Mouse (Mus musculus): ENCODE results near the gene Trmt1. TPM values are rescaled to one million over a fixed set of nuclear protein-coding genes. Genes with fewer than 3 reads are reported as not detected.
"Not testable (repeated sequence)": the region's sequence is repeated elsewhere in the genome, so short reads cannot be mapped to it uniquely, and the experiment has no call there.

Gene Trmt1
- polyA plus RNA-seq, 1 experiment from 2014 or later: 53.5 TPM

- peak overlapping the region; percentile 79 for H3K4me3 ChIP-seq
- no peak for ATAC-seq
- H3K27me3 ChIP-seq: no peaks in the 10 kb centered on the region
- no peaks in the 10 kb centered on the region for H3K36me3 ChIP-seq (ENCODE audit: poor library complexity, severe bottlenecking)
- under 1% methylated on average over 24 of the region's 24 CpGs for WGBS
- no peaks in the 10 kb centered on the region for H3K9me3 ChIP-seq (replicated peaks)
- peak overlapping the region; percentile 90 for H3K9ac ChIP-seq
- H3K4me2 ChIP-seq: peak overlapping the region; percentile 92
- peaks cover 53% of the 10 kb centered on the region for H3K4me1 ChIP-seq
- peak overlapping the region; percentile 81; the same call in 1 of the 2 replicates for H3K27ac ChIP-seq
Observed at GRCm38 (mm10) chr8:84661458-84661871, 24.6 kb upstream of the Trmt1 start.

DNA sequence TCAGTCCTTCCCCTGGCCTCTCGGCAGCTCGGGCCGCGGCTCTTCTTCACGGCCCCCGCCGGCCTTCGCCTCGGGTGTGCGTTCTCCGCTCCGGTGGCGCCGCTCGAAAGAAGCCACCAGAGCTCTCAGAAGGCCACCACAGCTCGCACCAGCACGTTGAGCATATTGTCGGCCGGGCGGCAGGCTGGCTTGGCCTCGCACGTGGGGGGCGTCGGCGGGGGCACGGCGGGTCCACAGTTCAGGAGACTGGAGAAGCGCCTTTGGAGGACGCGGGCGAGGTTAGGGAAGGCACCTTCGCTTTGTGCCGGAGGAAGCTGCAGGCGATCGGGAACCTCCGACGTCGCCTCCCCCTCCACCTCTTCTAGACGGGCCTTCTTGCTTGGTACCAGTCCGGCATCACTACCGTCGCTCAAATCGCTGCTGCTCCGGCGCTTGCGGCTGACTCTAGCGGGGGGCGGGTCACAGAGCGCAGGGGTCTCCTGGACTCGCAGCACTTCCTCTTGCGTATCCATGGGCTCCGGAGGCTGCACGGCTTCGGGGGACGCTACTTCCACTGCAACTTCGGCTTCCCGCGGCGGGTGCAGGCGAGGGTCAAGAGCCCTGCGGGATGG is 24.0 kb upstream of the Trmt1 start:
- peaks cover 47% of the 10 kb centered on the region for H3K4me1 ChIP-seq
- ATAC-seq: peak; percentile 7; the same call in 1 of the 2 replicates
- no peaks in the 10 kb centered on the region for H3K36me3 ChIP-seq (ENCODE audit: poor library complexity, severe bottlenecking)
- H3K9ac ChIP-seq: peak overlapping the region; percentile 90
- H3K4me3 ChIP-seq: peak overlapping the region; percentile 79
- H3K27ac ChIP-seq: peak overlapping the region; percentile 81
- no peaks in the 10 kb centered on the region for H3K9me3 ChIP-seq (replicated peaks)
- under 1% methylated on average over 58 of the region's 61 CpGs for WGBS
- H3K4me2 ChIP-seq: peak overlapping the region; percentile 92
- no peaks in the 10 kb centered on the region for H3K27me3 ChIP-seq

DNA sequence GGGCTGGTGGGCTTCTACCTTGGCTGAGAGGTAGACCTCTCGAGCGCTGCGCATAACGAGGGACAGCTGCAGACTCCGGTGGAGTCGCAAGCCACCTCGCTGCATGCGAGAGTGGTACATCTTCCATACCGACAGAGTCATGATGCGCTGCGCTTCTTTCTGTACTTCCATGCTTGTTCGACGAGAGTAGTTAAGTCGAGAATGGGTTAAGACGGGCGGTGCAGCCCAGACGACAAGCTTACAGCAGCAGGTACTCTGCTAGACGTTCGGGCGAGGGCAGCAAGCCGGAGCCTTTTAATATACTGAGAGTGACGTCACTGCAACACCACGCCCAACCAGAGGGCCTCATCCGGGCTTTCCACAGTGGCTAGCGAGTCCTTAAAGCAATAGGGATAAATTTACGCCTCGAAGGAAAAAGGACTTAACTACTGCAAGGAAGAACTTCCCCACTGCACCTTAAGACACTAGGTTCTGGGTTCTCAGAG is 23.5 kb upstream of the Trmt1 start, which contains the start of gene Ier2:
TSS of gene Ier2 (minus strand) at position 272 of the 485 bp plus-strand sequence.
- no peaks in the 10 kb centered on the region for H3K27me3 ChIP-seq
- ATAC-seq: peak; percentile 84

DNA sequence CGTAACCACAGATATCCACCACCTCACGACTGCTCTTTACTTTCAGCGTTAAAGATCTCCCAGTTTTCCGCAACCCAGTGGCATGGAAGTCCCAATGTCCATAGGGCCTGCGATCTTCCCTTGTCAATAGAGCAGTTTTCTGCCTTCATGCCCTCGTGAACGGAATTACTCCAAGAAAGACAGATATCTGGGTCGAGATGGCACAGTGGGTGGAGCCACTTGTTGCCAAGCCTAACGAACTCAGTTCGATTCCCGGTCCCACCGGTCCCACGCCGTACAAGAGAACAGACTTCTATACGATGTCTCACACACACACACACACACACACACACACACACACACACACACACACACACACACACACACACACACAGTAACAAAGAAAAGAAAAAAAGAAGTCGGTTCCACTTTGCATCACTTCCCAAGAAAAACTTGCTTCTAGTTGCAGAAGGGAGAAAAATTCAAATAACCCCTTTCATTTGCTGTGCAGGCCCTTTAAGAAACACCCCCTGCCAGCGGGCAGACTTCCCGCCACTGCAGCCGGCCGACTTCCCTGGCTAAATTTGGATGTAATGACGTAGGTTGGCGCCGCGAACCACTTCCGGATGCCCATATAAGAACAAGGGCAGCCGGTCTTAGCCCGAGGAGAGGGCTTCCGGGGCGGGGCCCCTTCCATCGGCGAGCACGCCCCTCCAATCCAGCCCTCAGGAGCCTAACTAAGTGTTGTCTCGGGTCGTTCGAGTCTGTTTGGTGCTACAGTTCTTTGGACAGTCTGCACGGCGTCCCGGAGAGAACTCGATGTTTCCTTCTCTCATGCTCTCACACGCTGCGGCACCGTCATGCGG is 22.4 kb upstream of the Trmt1 start:
- Histone ChIP-seq H3K4me2 (peak overlapping the region; percentile 92), H3K9me3 (replicated peaks) (no peaks in the 10 kb centered on the region), H3K4me3 (peak overlapping the region; percentile 79), H3K36me3 (ENCODE audit: poor library complexity, severe bottlenecking) (peaks cover 10% of the 10 kb centered on the region), H3K27me3 (no peaks in the 10 kb centered on the region), H3K9ac (peak overlapping the region; percentile 84), H3K27ac (peak overlapping the region; percentile 91), H3K4me1 (peaks cover 46% of the 10 kb centered on the region)
- peak; percentile 87 for ATAC-seq
- WGBS: 3% methylated on average over 43 of the region's 43 CpGs

More for the DNA sequence above, 23.5 kb upstream of the Trmt1 start, which contains the start of gene Ier2:
- peak within 1 kb of the TSS; percentile 92 for H3K4me2 ChIP-seq
- 0% methylated on average over 27 of the region's 27 CpGs for WGBS
- H3K4me3 ChIP-seq: peak within 1 kb of the TSS; percentile 79
- H3K9ac ChIP-seq: peak within 1 kb of the TSS; percentile 90
- H3K36me3 ChIP-seq (ENCODE audit: poor library complexity, severe bottlenecking): no peaks in the 10 kb centered on the region
- H3K4me1 ChIP-seq: peaks cover 46% of the 10 kb centered on the region
- peak within 1 kb of the TSS; percentile 81 for H3K27ac ChIP-seq
- H3K9me3 ChIP-seq (replicated peaks): no peaks in the 10 kb centered on the region

- Histone ChIP-seq H3K4me1 (peaks cover 44% of the 10 kb centered on the region), H3K4me3 (peak overlapping the region; percentile 79), H3K36me3 (ENCODE audit: poor library complexity, severe bottlenecking) (peaks cover 14% of the 10 kb centered on the region), H3K27me3 (no peaks in the 10 kb centered on the region), H3K4me2 (peak overlapping the region; percentile 92), H3K27ac (peak overlapping the region; percentile 91), H3K9ac (peak overlapping the region; percentile 84), H3K9me3 (replicated peaks) (no peaks in the 10 kb centered on the region)
- whole genome bisulfite sequencing: under 1% methylated on average over 29 of the region's 29 CpGs
- ATAC-seq: peak; percentile 60
Observed at GRCm38 (mm10) chr8:84664566-84665384, 21.3 kb upstream of the Trmt1 start.

DNA sequence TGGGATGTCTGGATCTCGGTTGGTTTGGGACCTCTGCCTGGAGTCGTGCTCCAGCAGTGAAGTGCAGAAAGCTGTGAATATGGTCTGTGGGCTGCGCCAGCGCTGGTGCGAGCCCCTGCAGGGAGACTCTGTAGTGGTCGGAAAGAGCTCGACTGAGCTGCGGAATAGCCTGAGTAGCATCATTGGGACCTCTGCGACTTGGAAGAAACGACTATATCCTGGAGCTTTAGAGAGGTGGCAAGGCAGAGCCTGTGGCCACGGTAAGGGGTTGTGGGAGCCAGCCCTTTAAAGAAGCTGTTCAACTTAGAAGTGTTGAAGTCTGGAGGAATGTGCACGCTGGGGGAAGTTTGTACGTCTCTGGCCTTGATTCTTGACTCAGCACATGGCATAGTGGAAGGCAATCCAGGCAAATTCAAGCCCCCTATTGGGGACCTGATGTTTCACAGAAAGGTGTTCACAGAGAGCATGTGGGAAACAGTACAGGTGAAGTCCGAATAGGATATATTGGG is 20.7 kb upstream of the Trmt1 start:
- peak; percentile 5 for ATAC-seq
- Histone ChIP-seq H3K4me1 (peaks cover 37% of the 10 kb centered on the region), H3K27ac (peak overlapping the region; percentile 91), H3K4me2 (peak overlapping the region; percentile 92), H3K27me3 (no peaks in the 10 kb centered on the region), H3K4me3 (peak overlapping the region; percentile 79), H3K36me3 (ENCODE audit: poor library complexity, severe bottlenecking) (peaks cover 21% of the 10 kb centered on the region), H3K9me3 (replicated peaks) (no peaks in the 10 kb centered on the region), H3K9ac (peak overlapping the region; percentile 84)
- WGBS: 2% methylated on average over 14 of the region's 14 CpGs

- Histone ChIP-seq H3K9ac (no peak overlapping the region), H3K4me3 (no peak overlapping the region), H3K36me3 (ENCODE audit: poor library complexity, severe bottlenecking) (peaks cover 47% of the 10 kb centered on the region), H3K9me3 (replicated peaks) (no peaks in the 10 kb centered on the region), H3K4me1 (peaks cover 15% of the 10 kb centered on the region), H3K4me2 (no peak overlapping the region), H3K27me3 (no peaks in the 10 kb centered on the region), H3K27ac (no peak overlapping the region)
- ATAC-seq: no peak
- 82% methylated on average over 1 of the region's 1 CpGs for WGBS
Observed at GRCm38 (mm10) chr8:84668081-84668480, 18.0 kb upstream of the Trmt1 start.

DNA sequence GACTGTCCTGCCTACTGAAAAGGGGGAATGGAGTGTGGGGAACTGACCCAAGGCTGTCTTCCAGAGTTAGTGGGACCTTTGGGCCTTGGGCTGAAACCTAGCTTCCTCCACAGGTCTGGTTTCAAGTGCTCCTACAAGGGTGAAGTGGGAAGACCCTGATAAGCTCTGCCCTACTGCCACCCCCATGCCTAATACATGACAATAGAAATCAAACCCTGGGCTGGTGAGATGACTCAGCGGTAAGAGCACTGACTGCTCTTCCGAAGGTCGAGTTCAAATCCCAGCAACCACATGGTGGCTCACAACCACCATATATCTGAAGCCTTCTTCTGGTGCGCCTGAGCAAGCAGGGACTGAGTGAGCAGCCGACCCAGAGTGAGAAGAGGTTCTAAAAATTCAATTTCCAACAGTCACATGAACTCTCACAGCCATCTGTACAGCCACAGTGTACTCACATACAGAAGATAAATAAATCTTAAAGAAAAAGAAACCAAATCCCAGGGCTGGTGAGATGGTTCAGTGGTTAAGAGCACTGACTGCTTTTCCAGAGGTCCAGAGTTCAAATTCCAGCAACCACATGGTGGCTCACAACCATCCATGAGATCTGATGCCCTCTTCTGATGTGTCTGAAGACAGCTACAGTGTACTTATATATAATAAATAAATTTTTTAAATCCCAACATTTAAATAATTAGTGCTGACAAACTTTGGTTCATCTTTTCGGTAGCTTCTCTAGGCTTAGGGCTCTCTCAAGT is 17.2 kb upstream of the Trmt1 start:
- Histone ChIP-seq H3K27ac (no peak overlapping the region), H3K4me3 (no peak overlapping the region), H3K9ac (no peak overlapping the region), H3K27me3 (no peaks in the 10 kb centered on the region), H3K4me1 (peaks cover 10% of the 10 kb centered on the region), H3K4me2 (no peak overlapping the region), H3K9me3 (replicated peaks) (no peaks in the 10 kb centered on the region), H3K36me3 (ENCODE audit: poor library complexity, severe bottlenecking) (peaks cover 55% of the 10 kb centered on the region)
- 83% methylated on average over 6 of the region's 6 CpGs for whole genome bisulfite sequencing
- ATAC-seq: no peak

GRCm38 (mm10) chr8:84670295-84671006 is 15.7 kb upstream of the Trmt1 start:
- H3K36me3 ChIP-seq (ENCODE audit: poor library complexity, severe bottlenecking): peaks cover 70% of the 10 kb centered on the region

GRCm38 (mm10) chr8:84677305-84677704 is 8.8 kb upstream of the Trmt1 start:
- Histone ChIP-seq H3K4me1 (peaks cover 9% of the 10 kb centered on the region), H3K9ac (no peak overlapping the region), H3K4me2 (no peak overlapping the region), H3K4me3 (no peak overlapping the region), H3K36me3 (ENCODE audit: poor library complexity, severe bottlenecking) (peaks cover 55% of the 10 kb centered on the region), H3K27ac (no peak overlapping the region), H3K9me3 (replicated peaks) (no peaks in the 10 kb centered on the region), H3K27me3 (no peaks in the 10 kb centered on the region)
- WGBS: 94% methylated on average over 5 of the region's 5 CpGs
- ATAC-seq: no peak

More at GRCm38 (mm10) chr8:84670295-84671006, 15.7 kb upstream of the Trmt1 start:
- not testable (repeated sequence) for H3K27ac ChIP-seq; H3K4me1 ChIP-seq; ATAC-seq; H3K9me3 ChIP-seq (replicated peaks); H3K27me3 ChIP-seq; H3K9ac ChIP-seq; H3K4me2 ChIP-seq; H3K4me3 ChIP-seq
- 84% methylated on average over 5 of the region's 5 CpGs for WGBS
